Mouse (Mus musculus) yolk sac, embryonic 10.5 days (tissue): Measurements from ENCODE around the gene Tmem247.

ENCODE experiments used
- DNase-seq: peaks from one replicate; pipeline ENCODE4 v3.0.0-alpha.2; 2017; ENCODE audit warnings: low spot score

The Tmem247 gene

GRCm38 (mm10) chr17:86917048-86917447 is at the start of gene Tmem247:
Tmem247 (plus strand) TSS chr17:86917348.
- DNase-seq: no peak

- no peak for DNase-seq
Measured at GRCm38 (mm10) chr17:86870586-86870985, 46.6 kb upstream of the Tmem247 start.

- peak; percentile 35 for DNase-seq
Measured at GRCm38 (mm10) chr17:86872643-86873042, 44.5 kb upstream of the Tmem247 start.

- no peak for DNase-seq
Measured at GRCm38 (mm10) chr17:86876940-86877339, 40.2 kb upstream of the Tmem247 start.

- no peak for DNase-seq
Measured at GRCm38 (mm10) chr17:86877747-86878146, 39.4 kb upstream of the Tmem247 start.

- DNase-seq: no peak
Measured at GRCm38 (mm10) chr17:86880056-86880455, 37.1 kb upstream of the Tmem247 start.

- no peak for DNase-seq
Measured at GRCm38 (mm10) chr17:86880461-86881044, 36.6 kb upstream of the Tmem247 start.

- DNase-seq: no peak
Measured at GRCm38 (mm10) chr17:86895191-86895590, 22.0 kb upstream of the Tmem247 start.

- DNase-seq: no peak
Measured at GRCm38 (mm10) chr17:86897486-86898165, 19.5 kb upstream of the Tmem247 start.

GRCm38 (mm10) chr17:86899821-86900220 is 17.3 kb upstream of the Tmem247 start:
- no peak for DNase-seq

- no peak for DNase-seq
Measured at GRCm38 (mm10) chr17:86900564-86900963, 16.6 kb upstream of the Tmem247 start.

GRCm38 (mm10) chr17:86902399-86903067 is 14.6 kb upstream of the Tmem247 start:
- DNase-seq: no peak

GRCm38 (mm10) chr17:86903596-86903995 is 13.6 kb upstream of the Tmem247 start:
- DNase-seq: no peak

- no peak for DNase-seq
Measured at GRCm38 (mm10) chr17:86904206-86904605, 12.9 kb upstream of the Tmem247 start.

GRCm38 (mm10) chr17:86905297-86906135 is 11.6 kb upstream of the Tmem247 start:
- no peak for DNase-seq

GRCm38 (mm10) chr17:86906136-86906461 is 11.0 kb upstream of the Tmem247 start:
- DNase-seq: peak; percentile 68

GRCm38 (mm10) chr17:86906601-86907000 is 10.5 kb upstream of the Tmem247 start:
- DNase-seq: no peak

- DNase-seq: no peak
Measured at GRCm38 (mm10) chr17:86907092-86907491, 10.1 kb upstream of the Tmem247 start.

GRCm38 (mm10) chr17:86908316-86908715 is 8.8 kb upstream of the Tmem247 start:
- DNase-seq: no peak

GRCm38 (mm10) chr17:86909733-86910495 is 7.2 kb upstream of the Tmem247 start:
- no peak for DNase-seq

GRCm38 (mm10) chr17:86911261-86911660 is 5.9 kb upstream of the Tmem247 start:
- DNase-seq: no peak
